Mouse (Mus musculus) erythroblast, adult 5-6 weeks (primary cell): ENCODE data around the gene Zmiz1. TPM values are rescaled to one million over a fixed set of nuclear protein-coding genes. Genes with fewer than 3 reads are reported as not detected.

Source experiments
- ATAC-seq: replicated peaks from 2 replicates; pipeline ENCODE4 v1.8.0; 2016; ENCODE audit warnings: moderate number of reproducible peaks, mild to moderate bottlenecking, moderate TSS enrichment, inconsistent platforms; ENCODE audit not compliant: poor library complexity, low FRiP score, severe bottlenecking
- total RNA-seq, 2 experiments: library from RNA; stranded (forward) in 1 of 2; stranded (reverse) in 1 of 2; fragments of 150-400 nt in 1 of 2; fragments of 200-764, 138-1000 nt in 1 of 2; gene quantifications; 2 replicates each; pipeline versions ENCODE4 v1.2.3 to v1.2.4; 2015 to 2017; ENCODE audit warnings: low replicate concordance in 2 of 2

Zmiz1 gene
- total RNA-seq, 2 experiments from 2014 or later, result 12.3 to 20.6 TPM

- ATAC-seq, result no peak
Observed at GRCm38 (mm10) chr14:25548650-25549049, 89.7 kb downstream of the Zmiz1 start.

- no peak for ATAC-seq
Observed at GRCm38 (mm10) chr14:25549125-25549524, 90.1 kb downstream of the Zmiz1 start.

- ATAC-seq, result no peak
Observed at GRCm38 (mm10) chr14:25549871-25550840, 91.2 kb downstream of the Zmiz1 start.

DNA sequence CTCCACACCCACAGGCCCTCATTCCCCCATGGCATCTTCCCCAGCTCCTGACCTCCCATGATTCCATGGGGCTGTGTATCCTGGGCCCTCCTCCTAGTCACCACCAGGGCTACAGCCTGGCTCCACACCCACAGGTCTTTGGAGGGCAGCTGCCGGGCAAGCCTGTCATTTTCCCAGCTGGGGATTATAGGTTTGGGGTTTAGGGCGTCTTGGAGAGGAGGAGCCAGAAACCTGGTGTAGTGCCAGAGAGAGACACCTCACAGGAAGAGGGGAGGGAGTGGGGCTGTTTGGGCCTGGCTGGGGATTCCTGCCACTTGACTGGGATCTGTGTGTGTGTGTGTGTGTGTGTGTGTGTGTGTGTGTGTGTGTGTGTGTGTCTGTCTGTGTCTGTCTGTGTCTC lies 92.7 kb downstream of the Zmiz1 start:
- no peak for ATAC-seq

DNA sequence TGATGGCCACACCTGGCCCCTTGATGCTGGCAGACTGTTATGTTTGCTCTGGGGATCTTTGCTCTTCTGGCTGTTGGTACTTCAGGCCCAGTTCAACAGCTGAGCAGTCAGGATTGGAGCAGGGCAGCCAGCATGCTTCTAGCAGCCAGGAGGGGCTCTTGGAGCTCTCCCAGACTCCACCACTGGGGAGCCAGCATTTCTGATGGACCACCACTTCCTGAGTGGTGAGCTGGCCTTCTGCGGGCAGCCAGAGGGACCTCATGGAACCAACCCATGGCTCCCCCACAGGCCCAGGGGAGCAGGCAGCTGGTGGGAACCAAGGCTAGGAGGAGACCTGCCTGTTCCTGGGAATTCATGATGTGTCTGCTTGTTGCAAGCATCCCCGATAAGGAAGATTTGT lies 94.4 kb downstream of the Zmiz1 start:
- no peak for ATAC-seq

- no peak for ATAC-seq
Observed at GRCm38 (mm10) chr14:25554781-25555180, 95.8 kb downstream of the Zmiz1 start.

DNA sequence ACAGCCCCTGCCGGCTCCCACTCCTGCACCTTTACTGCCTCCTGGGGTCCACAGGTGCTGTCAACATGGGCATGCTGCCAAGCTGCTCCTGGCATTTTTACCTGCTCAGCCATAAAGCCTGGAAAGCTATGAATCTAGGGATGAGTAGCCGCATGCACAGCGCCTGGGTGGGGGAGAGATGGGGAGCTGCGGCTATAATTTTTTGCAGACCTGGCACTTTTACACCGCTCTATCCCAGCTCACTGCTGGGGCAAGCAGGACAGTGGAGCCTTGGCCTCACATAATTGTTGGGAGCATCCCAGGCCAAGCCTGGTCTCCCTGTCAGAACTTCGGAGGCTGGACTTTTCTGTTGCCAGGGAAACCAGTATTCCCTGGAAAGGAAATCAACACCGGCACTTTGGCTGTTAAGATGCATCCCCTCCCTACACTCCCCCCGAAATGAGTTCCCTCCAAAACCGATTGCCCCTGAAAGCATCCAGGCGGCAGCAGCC lies 96.4 kb downstream of the Zmiz1 start:
- ATAC-seq, result no peak

- ATAC-seq, result no peak
Observed at GRCm38 (mm10) chr14:25555848-25556247, 96.9 kb downstream of the Zmiz1 start.

DNA sequence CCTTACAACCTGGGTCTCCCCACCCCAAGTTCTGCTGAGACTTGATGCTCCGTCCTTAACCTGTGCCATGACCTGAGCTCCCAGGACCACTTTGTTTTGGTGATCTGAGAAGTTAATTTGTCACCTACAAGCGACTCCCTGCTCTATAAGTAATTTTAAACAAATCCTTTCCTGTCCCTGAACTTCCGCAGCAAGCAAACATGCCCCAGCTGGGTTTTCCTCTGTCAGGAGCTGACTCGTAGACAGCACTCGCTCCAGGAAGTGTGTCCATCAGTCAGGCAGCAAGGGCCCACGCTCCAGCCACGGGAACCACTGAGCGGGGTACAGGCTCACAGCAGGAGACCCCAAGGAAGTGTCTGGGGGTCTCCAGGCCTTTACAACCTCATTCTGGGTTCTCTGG lies 98.0 kb downstream of the Zmiz1 start:
- no peak for ATAC-seq

DNA sequence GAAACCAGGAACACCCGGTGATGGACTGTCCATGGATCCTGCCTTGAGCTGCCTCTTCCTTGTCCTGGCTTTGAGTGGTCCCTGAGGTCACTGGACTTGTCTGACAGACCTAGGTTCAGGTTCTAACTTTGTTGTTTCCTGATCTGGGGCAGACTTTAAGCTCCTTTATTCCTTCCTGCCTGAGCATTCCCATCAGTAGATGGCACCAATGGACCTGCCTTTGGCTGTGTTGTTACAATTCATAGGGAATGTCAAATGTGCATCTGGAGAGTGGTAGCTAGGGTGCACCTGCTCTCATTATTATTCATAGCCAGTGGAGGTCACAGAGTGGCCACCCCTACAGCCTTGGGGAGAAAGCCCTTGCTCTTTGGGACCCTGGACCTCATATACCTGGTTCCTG lies 99.5 kb downstream of the Zmiz1 start:
- no peak for ATAC-seq

GRCm38 (mm10) chr14:25559907-25560306 lies 100.9 kb downstream of the Zmiz1 start:
- ATAC-seq, result no peak

GRCm38 (mm10) chr14:25560841-25561240 lies 101.9 kb downstream of the Zmiz1 start:
- no peak for ATAC-seq

- ATAC-seq, result no peak
Observed at GRCm38 (mm10) chr14:25561716-25562115, 102.7 kb downstream of the Zmiz1 start.

GRCm38 (mm10) chr14:25562447-25562846 lies 103.5 kb downstream of the Zmiz1 start:
- no peak for ATAC-seq

GRCm38 (mm10) chr14:25562909-25563308 lies 103.9 kb downstream of the Zmiz1 start:
- no peak for ATAC-seq

- no peak for ATAC-seq
Observed at GRCm38 (mm10) chr14:25564577-25564976, 105.6 kb downstream of the Zmiz1 start.

- ATAC-seq, result 0 out of 2 replicates have a peak, but pooled peaks have one; percentile 45
Observed at GRCm38 (mm10) chr14:25565344-25566088, 106.5 kb downstream of the Zmiz1 start.

- ATAC-seq, result peak; percentile 71
Observed at GRCm38 (mm10) chr14:25567245-25567644, 108.3 kb downstream of the Zmiz1 start.

- ATAC-seq, result no peak
Observed at GRCm38 (mm10) chr14:25567837-25568236, 108.9 kb downstream of the Zmiz1 start.

GRCm38 (mm10) chr14:25574047-25574870 lies 115.3 kb downstream of the Zmiz1 start:
- 0 out of 2 replicates have a peak, but pooled peaks have one; percentile 38 for ATAC-seq
